Mouse (Mus musculus) kidney, postnatal 4 days (tissue): Measurements from ENCODE around the gene Akr7a5.

Experiments used
- DNase-seq, 2 experiments: peaks; one replicate each; pipeline ENCODE4 v3.0.0; 2021; ENCODE audit warnings: mixed read lengths in 2 of 2

The Akr7a5 gene

DNA sequence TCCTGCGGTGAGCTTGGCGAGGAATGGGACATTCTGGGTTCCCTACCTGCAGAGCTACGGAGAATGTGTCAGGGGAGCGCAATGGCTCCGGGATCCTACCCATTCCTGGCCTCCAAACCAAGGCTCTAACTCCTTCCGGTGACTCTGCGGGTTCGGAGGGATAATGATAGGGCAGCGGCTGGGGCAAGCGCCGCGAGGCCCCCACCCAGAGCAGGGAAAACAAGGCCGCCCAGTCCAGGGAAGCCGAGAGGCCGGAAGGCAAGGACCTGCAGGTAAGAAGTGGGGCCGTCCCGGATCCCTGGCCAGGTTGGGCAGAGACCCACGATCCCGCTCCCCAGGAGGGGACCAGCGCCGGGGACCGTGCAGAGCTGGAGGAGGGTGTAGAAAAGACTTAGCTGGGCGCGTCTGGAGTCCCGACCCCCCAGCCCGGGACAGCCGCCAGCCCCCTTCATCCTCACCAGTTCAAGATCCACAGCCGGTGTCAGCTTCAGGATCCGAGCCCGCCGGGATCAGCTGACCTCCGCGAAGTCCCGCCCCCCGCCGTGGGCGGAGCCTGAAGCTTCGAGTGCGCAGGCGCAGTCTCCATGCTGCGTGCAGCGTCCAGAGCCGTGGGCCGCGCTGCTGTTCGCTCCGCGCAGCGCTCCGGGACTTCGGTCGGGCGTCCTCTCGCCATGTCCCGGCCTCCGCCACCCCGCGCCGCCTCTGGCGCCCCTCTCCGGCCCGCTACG lies at the start of gene Akr7a5, which contains the start of gene Pqlc2:
Gene Akr7a5 (plus strand): TSS at position 574 of the 728 bp plus-strand sequence.
Gene Pqlc2 (minus strand): TSS at position 538 of the 728 bp plus-strand sequence.
- peak; percentile 99 for DNase-seq

DNA sequence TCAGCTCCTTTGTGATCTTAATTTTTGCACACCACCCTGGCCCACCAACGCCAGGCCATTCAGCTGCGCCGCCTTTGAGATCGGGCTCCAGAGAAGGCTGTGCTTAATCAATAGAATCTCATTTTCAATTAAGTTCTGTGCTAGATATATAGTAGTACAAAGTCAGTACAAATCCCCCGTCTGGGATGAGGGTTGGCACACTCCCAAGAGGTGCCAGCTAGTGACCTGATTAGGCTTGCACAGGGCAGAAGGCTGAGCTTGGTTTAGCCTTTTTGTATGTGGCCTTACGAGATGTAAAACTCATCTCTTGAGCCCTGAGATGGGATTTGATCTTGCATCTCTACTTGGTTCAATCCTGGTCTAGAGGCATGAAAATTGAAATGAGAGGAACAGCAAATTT lies 47.6 kb upstream of the Akr7a5 start:
- no peak for DNase-seq

DNA sequence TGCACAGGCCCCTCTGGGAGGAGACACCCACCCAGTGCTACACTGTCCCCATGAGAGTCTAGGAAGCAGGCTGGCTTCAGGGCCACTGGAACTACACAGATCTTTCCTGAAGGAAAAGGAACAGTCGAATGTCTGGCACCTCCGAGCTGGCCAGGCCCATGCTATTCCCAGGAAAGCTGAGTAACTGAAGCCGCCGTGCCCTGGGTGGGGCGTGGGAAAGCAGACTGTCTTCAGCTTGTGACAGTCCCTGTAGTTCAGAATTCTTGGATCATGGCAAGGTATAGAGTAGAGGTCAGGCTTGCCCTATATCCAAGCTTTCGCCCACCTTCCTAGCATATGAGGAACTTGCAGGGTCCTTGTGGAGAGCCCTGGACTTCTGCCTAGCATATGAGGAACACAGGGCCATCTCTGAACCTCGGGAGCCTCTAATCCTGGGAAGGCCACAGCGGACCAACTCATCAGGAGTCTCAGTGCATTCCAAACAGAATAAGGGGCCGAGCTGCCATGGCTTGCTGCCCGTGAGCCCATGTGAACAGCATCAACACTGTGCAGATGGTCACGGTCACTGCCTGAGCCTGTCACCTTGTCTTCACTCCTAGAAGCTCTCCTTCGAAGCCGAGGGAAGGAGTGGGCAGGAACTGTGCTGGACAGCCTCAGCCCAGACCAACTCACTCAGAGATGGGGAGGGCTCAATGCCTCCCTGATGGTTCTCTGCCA lies 44.6 kb upstream of the Akr7a5 start:
- DNase-seq = peak in 1 of 2 experiments; percentile 49

DNA sequence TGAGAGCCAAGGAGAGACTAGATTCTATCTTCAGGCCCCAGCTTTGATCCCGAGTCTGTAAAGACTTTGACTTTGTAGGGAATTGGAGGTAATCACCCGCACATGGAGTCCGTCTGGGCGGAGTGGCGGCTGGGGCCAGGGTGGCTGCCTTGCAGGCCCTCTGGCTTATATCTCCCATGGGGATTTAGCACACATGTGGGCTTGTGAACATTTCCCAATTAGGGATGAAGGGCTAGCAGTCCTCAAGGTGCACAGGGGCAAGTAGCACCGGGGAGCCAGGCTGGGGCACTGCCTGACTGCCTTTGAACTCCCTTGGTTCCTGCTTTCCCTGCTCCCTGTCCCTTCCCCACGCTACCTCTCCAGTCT lies 44.1 kb upstream of the Akr7a5 start:
- no peak for DNase-seq

DNA sequence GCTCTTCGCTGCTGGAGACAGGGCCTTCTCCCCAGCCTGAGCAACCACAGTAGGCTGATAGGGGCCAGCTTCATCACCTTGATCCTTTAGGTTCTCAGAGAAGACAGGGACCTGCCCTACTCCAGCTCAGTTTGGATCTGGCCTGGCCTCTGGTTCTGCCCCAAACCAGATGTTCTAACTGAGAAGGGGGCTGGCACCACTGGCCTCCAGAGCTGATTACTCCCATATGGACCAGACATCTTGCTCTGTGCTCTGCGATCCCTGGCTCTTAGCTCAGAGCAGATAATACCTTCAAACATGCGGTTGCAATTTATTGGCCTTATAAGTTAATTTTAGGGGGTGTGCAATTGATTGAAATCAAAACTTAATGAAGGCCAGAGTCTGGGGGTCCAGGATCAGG lies 43.2 kb upstream of the Akr7a5 start:
- no peak for DNase-seq

DNA sequence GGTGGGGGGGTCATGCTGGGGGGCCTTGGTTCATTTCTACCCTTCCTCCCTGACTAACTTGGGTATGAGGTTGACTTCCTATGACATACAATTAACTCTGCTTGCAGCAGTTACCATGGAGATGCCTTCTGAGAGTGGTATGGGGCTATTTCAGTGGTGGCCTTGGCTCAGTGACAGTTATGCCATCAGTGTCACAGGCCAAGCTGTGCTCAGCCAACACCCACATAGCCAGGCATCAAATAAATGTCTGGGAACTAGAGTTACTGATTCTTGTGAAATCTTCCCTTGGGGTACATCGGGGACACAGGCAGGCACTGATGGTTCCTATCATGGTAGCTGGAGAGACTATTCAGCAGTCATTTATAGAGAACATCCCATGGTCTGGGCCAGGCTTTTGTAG lies 42.3 kb upstream of the Akr7a5 start:
- DNase-seq = no peak

DNA sequence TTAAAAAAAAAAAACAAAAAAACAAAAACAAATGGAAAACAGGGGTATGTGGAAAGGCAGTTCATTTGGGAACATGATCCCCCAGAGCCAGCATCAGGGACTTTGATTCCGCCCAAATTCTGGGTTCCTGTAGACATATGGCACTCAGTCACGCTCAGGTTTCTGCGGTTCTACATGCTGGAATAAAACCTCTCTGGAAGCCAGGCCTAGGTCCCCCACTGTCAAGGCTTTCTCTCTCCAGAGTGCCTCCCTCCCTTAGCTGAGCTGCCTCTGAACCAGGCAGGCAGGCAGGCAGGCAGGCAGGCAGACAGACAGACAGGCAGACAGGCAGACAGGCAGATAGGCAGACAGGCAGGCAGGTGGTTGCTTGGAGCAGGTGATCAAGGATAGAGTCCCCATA lies 40.4 kb upstream of the Akr7a5 start:
- DNase-seq = no peak

DNA sequence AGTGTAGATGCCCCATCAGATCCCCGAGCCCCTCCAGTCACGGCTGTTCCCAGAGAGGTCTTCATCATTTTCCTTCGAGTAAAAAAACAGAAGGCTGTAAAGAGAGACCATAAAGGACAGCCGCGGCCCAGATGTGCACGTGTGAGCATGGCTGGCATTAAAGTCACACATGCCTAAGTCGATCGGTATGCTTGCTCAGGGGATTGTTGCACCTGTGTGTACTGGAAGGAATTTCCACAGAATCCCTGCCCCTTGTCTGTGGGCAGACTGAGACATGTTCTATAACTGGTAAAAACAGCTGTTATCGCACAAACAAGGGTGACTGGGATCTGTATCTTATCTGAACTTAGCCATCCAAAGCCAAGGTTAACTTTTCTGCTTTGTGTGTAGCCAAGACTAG lies 39.0 kb upstream of the Akr7a5 start:
- DNase-seq = no peak

DNA sequence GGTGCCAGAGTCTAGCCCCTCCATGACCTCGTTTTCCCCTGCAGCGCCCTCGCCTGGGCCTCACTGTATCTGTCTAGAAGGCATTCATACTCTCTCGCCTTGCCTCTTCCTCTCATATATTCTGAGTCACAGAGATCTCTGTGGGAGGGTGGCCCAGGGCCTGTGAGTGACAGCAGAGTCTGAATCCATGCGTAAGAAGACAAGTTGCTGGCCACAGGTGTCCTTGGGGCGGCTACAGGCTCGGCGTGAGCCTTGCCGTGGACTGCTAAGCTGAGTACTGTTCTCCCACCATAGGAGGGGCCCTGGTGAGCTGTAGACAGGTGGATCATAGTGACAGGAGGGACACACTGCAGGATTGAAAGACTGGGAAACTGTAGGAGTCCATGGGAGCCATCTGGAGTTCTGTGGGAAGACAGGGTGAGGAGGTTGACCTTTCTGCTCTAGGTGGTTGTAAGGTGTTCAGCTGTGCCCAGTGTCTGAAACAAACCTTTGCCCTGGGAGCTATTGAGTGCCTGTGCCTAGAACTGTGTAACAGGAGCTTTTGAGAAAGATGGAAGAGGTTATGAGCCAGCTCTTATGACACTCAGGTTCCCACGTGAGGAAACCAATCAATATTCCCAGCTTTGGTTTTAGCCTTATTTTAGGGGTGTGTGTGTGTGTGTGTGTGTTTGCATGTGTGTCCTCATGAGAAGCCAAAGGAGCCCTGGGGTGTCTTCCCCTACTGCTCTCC lies 37.4 kb upstream of the Akr7a5 start:
- no peak for DNase-seq

DNA sequence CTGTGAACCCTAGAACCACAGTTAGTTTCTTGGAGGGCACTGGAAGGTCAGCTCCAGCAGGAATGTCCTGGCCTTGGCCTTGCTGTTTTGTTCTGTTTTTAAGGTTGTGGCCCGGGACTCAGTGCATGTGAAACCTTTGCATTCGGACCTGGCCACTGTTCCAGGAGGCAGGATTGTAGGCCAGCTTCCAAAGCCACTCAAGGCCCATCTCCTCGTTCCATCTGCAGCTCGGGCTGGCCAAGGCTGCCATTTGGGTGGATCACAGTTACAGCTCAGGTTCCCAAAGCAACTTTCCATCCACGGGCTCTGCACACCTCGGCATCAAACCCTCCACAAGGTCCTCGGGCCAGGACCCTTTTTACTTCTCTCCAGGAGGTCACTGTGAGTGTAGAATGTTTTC lies 36.0 kb upstream of the Akr7a5 start:
- DNase-seq = no peak

DNA sequence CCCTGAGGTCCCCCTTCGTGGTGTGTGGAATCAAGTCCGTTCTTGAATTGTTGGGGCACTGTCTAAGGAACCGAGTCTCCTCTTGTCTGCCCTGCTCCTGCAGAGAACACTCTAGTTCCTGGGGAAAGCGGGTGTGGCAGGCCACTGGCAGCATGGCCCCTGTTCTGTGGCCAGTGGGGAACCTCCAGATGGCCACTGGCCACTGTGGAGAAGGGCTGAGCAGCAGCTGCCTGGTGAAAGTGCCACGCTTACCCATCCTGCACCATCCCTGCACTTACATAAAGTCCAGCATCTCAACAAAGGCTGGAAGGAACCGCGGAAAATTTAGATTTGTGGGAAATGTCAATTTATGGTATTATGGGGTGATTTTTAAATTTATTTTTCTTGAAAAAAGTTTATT lies 34.1 kb upstream of the Akr7a5 start:
- no peak for DNase-seq

DNA sequence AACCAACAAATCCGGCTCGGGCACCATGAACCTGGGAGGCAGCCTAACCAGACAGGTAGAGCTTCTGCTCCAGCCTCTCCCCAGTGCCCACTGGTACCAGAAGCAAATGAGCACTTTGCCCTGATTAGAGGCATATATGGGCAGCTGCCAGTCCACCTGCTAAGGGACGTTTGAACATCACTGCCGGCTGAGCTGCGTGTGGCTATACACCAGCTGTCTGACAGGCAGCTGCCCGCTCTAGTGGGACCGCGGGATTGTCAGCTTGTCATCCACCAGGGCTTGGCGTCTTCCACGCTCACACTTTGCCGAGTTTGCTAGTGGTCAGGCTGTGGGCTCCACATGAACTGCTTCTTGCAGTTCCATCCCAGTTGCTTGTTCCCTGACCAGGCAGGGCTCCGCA lies 30.0 kb upstream of the Akr7a5 start:
- DNase-seq = no peak

DNA sequence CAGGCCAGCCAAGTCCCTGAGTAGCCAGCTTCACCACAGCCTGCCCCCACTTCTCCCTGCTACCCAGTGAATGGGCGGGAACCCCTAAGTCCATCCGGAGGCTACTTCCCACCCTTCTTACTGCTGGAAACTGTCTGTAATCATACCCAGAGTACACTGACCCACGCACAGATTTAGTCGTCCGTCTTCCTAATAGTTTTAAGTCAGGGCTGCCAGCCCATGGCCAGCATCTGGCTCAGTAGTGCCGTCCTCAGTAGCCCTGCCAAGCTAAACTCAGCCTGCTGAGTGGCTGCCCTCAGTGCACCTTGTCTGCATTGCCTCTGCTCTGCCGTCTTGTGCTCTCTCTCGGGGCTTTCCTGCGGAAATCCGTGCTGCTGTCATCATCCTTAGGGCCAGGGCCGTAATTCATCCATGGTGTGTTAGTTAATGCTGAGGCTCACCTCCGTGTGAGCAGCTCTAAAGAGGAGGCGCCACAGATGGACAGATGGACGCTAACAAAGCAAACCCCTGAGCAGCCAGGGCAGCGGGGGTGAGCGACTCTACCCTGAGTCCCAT lies 28.7 kb upstream of the Akr7a5 start:
- DNase-seq = peak; percentile 40 to 63

DNA sequence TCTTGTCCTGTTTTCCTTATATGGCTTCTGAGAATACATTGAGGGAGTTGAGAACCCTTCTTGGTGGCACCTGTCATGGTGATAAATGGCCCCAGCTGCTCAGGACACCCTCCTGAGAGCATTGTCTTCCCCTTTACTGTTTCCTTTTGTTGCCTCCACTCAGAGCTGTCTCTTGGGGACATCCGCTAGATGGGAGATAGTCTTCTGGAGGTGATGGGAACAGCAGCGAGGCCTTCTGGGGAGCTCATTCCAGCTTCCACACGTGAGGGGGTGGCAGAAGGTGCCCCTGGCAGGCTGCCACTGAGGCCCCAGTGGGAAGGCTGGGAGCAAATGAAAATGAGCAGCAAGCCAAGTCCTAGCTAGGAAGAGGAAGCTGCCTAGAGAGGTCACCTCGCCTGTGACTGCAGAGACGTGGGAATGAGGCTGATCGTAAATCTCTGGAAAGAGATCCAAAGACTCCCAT lies 27.6 kb upstream of the Akr7a5 start:
- DNase-seq = peak; percentile 77 to 83

DNA sequence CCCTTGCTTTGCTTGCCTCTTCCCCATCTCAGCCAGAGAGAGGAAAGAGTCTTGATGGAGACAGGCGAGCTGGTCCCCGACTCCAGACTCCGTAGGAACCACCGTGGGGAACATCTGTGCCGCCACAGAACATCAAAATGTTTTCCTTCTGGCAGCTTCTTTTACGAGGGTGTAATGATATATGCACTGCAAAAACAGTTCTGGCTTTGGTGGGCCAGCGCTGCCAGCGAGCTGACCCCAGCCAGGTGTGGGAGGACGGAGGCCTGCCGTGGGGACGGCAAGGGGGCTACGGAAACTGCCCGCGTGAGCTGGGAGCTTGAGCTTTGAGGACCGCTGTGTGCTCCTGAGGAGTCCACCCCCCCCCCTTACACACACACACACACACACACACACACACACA lies 25.7 kb upstream of the Akr7a5 start:
- no peak for DNase-seq

DNA sequence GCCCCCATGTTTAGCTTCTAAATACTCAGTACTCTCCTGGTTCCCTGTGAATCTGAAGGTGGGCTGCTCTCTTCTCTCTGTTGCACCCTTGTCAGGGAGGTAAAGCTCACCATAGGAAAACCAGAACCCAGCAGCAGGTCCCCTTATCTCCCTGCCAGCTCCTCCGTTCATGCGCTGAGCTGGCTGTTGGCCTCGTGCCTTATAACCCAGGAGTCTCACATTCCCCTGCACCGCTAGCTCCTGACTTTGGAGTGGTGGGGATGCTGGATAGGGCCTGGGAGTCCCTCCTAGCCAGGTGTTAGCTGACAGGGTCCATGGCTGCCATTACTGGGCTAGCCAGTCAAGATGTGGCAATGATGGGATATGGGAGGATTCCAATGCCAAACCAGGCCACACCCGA lies 24.3 kb upstream of the Akr7a5 start:
- no peak for DNase-seq

DNA sequence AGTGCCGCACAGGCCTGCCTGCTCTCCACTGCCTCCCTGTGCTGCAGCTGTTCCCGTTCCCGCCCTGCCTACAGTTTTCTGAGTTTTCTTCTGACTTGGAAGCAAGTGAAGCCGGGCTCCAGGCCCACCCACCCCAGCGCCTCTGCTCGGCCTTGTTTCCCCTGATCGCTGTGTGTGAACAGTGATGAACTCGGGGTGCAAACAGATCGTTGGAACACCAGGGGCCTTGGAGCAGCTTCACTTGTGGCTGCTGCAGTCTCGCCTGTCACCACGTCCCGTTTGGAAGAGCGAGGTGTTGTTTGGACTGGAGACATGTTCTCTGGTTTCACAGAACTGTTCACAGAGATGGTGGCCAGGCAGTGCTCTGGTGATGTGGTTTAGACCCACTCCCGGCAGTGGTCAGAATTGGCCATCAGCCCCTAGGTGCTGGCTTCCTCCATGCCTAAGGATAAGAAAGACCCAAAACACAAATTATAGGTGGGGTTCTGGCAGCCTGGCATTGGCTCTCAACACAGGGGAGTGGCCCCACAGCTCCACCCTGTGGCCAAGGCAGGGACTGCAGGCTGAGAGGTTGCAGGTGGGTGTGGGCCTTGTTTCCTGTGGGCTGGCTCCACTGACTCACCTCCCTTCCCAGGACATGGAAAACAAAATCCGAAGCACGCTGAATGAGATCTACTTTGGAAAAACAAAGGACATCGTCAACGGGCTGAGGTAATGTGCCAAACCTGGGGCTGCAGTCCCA lies 23.3 kb upstream of the Akr7a5 start:
- DNase-seq = peak; percentile 91 to 92

DNA sequence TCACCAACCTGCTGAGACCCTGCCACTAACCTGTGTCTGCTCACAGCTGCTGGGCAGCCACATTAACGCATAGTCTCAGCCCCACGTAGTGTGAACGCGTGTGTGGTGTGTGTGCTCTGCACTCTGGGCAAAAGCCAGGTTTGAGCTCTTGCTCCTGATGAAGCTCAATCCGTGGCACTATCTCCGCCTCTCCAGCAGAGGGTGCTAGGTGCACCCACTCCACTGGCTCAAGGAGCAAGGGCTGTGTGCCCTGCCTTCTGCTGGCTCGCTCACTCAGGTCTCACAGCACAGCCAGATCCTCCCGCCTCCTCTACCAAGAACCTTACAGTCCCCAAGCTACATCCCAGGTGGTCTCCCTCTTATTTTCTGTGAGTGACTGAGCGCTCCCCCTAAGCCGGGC lies 21.5 kb upstream of the Akr7a5 start:
- DNase-seq = peak; percentile 58 to 72

DNA sequence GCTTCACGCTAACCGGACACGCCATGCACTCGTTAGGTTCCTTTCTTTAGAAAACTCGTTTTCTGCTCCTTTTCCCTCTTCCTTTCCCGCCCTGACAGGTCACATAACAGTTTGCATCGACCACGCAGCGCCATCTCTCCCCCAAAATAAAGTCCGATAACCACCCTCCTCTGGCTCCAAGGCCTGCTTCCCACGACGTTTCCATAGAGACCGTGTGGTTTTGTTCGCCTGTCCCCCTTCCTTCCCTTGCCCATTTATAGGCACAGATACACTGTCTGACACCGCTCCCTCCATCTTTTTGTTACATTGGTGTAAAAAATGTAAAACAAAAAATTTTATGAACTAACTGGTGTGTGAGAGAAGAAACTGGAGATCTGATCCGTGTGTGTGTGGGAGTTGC lies 19.4 kb upstream of the Akr7a5 start:
- no peak for DNase-seq

DNA sequence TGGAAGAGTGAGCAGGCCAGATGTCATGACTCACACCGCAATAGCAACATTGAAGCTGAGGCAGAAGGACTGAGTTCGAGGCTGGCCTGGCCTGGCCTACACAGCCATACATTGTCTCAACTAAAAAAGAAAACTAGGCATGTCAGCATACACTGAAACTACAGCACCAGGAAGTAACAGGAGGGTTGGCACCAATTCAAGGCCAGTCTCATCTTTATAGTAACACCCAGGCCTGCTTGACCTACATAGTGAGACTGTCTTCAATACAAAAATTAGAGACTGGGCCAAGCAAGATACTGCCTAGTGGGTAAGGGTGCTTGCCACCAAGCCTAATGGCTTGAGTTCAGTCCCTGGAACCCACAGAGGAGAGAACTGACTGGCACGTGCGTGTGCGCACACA lies 18.5 kb upstream of the Akr7a5 start:
- no peak for DNase-seq

DNA sequence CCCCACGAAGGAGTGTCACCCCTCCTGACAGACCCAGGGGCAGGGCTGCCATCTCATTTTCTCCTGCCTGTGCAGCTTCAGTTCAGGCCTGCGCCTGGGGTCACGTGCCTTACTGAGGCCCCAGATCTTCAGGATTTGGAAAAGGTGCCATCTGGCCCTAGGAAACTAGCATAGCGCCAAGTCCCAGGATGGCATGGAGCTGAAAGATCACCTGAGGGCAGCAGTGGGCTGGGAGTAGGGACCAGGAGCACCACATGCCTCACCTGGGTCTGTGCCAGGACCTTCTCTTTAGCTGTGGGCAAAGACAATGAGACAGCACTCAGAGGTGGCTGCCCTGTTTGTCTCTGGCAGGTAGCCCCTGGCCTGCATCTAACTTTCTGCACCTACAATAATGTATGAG lies 13.0 kb upstream of the Akr7a5 start:
- peak; percentile 48 to 70 for DNase-seq

DNA sequence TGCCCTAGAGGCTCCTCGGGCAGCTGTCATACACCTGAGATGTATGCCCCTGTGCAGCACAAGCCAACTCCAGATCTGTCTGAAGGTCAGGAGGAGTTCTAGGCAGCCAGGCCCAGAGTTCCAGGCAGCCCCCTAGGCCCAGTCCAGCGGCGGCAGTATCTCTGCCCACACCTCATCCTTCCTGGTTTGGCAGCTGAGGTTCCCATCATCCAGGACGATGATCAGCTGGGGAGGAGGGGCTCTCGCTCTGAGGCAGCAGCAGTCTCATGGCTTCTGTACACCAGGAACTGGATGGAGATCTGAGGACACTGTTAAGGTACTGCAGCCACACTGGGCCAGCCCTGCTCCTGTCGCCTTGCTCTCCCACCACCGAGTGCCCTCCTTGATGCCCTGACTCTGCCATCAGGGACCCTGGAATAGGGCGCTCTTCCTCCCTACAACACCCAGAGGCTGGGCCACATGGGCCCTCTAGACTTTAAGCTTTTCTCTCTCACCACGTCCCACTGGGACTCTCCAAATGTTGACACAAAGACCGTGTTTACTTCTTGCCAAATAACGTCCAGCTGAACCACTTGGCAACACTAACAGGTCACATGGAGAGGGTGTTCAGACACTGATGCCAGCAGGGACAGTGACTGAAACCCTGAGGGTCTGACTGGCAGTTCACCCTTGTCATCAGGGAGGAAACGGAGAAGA lies 11.7 kb upstream of the Akr7a5 start:
- no peak for DNase-seq
